Mouse (Mus musculus): ENCODE measurements around the gene Cdk2ap1.
"Not testable (repeated sequence)": the region's sequence is repeated elsewhere in the genome, so short reads cannot be mapped to it uniquely, and the experiment has no call there.

Cdk2ap1 gene

GRCm38 (mm10) chr5:124351111-124351560 is 11.7 kb downstream of the Cdk2ap1 start:
- no peak for DNase-seq (ENCODE audit: low spot score)

- DNase-seq (ENCODE audit: low spot score), result no peak
These were observed 12.5 kb downstream of the Cdk2ap1 start for GRCm38 (mm10) chr5:124350350-124350749.

GRCm38 (mm10) chr5:124349196-124349595 is 13.7 kb downstream of the Cdk2ap1 start:
- no peak for DNase-seq (ENCODE audit: low spot score)

GRCm38 (mm10) chr5:124342897-124343296 is 20.0 kb downstream of the Cdk2ap1 start:
- DNase-seq (ENCODE audit: low spot score), result no peak

- DNase-seq (ENCODE audit: low spot score), result not testable (repeated sequence)
These were observed 21.0 kb downstream of the Cdk2ap1 start for GRCm38 (mm10) chr5:124341753-124342339.

GRCm38 (mm10) chr5:124338791-124339190 is 24.1 kb downstream of the Cdk2ap1 start:
- no peak for DNase-seq (ENCODE audit: low spot score)

GRCm38 (mm10) chr5:124337909-124338308 is 25.0 kb downstream of the Cdk2ap1 start:
- no peak for DNase-seq (ENCODE audit: low spot score)

- no peak for DNase-seq (ENCODE audit: low spot score)
These were observed 25.8 kb downstream of the Cdk2ap1 start for GRCm38 (mm10) chr5:124337103-124337502.

- no peak for DNase-seq (ENCODE audit: low spot score)
These were observed 28.5 kb downstream of the Cdk2ap1 start for GRCm38 (mm10) chr5:124334392-124334791.

- DNase-seq (ENCODE audit: low spot score), result no peak
These were observed 32.8 kb downstream of the Cdk2ap1 start for GRCm38 (mm10) chr5:124330086-124330485.

- peak; percentile 99 for DNase-seq (ENCODE audit: low spot score)
These were observed 35.1 kb downstream of the Cdk2ap1 start, which contains the start of the genes Mphosph9 and 2810006K23Rik for GRCm38 (mm10) chr5:124327510-124328364. Mphosph9 (minus strand) TSS chr5:124327972. 2810006K23Rik (plus strand) TSS chr5:124328089.

- DNase-seq (ENCODE audit: low spot score), result no peak
These were observed 36.1 kb downstream of the Cdk2ap1 start for GRCm38 (mm10) chr5:124326829-124327228.

GRCm38 (mm10) chr5:124317648-124318047 is 45.2 kb downstream of the Cdk2ap1 start:
- DNase-seq (ENCODE audit: low spot score), result no peak

- no peak for DNase-seq (ENCODE audit: low spot score)
These were observed 46.9 kb downstream of the Cdk2ap1 start for GRCm38 (mm10) chr5:124315941-124316340.

GRCm38 (mm10) chr5:124315498-124315897 is 47.4 kb downstream of the Cdk2ap1 start:
- DNase-seq (ENCODE audit: low spot score), result no peak

GRCm38 (mm10) chr5:124310091-124310490 is 52.8 kb downstream of the Cdk2ap1 start:
- DNase-seq (ENCODE audit: low spot score), result no peak

- DNase-seq (ENCODE audit: low spot score), result no peak
These were observed 53.7 kb downstream of the Cdk2ap1 start for GRCm38 (mm10) chr5:124309155-124309554.

- not testable (repeated sequence) for DNase-seq (ENCODE audit: low spot score)
These were observed 60.0 kb downstream of the Cdk2ap1 start for GRCm38 (mm10) chr5:124302853-124303252.

- no peak for DNase-seq (ENCODE audit: low spot score)
These were observed 62.8 kb downstream of the Cdk2ap1 start for GRCm38 (mm10) chr5:124300132-124300531.

- peak; percentile 15 for DNase-seq (ENCODE audit: low spot score)
These were observed 63.6 kb downstream of the Cdk2ap1 start for GRCm38 (mm10) chr5:124299307-124299706.

- no peak for DNase-seq (ENCODE audit: low spot score)
These were observed 66.4 kb downstream of the Cdk2ap1 start for GRCm38 (mm10) chr5:124296475-124296874.
